Mouse (Mus musculus) liver, adult 2 months (tissue): Measurements from ENCODE around the gene Slc26a1.

ENCODE experiments used
- CTCF ChIP-seq: fragments of 200-500 bp; IDR thresholded peaks from 2 replicates; pipeline ENCODE4 v1.5.1; 2011; ENCODE audit warnings: low read depth, low read length, control low read depth
- POLR2A ChIP-seq: fragments of 200-500 bp; IDR thresholded peaks from 2 replicates; pipeline ENCODE4 v1.6.1; 2011; ENCODE audit warnings: low read length, control low read depth; ENCODE audit not compliant: insufficient read depth; ENCODE audit errors: extremely low read depth

DNA sequence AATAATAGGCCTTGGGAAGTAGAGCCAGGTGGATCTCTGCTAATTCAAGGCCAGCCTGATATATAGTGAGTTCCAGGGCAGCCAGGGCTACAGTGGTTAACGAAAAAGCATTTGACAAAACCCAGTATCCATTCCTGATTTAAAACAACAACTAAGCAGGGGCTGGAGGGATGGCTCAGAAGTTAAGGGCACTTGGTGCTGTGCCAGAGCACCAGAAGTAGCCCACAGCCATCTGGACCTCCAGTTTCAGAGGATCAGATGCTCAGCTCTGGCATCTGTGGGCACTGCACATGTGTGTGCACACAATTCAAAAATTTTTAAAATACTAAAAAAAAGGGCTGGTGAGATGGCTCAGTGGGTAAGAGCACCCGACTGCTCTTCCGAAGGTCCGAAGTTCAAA lies 41.7 kb downstream of the Slc26a1 start:
- TF ChIP-seq CTCF: no peak
- TF ChIP-seq POLR2A: no peak
